Mouse (Mus musculus) CD4-positive, CD25-positive, alpha-beta regulatory T cell, adult 4 months (primary cell): ENCODE results near the gene Urah. TPM values are rescaled to one million over a fixed set of nuclear protein-coding genes. Genes with fewer than 3 reads are reported as not detected.

Experiments used
- ATAC-seq: one replicate; pipeline ENCODE4 v1.8.0; 2017
- polyA plus RNA-seq, 2 experiments: library from polyadenylated mRNA; unstranded; fragments of 100-300 nt; shearing (Covaris generic); gene quantifications; one replicate each; pipeline ENCODE4 v1.2.1; 2017

The Urah gene
- polyA plus RNA-seq = not detected

DNA sequence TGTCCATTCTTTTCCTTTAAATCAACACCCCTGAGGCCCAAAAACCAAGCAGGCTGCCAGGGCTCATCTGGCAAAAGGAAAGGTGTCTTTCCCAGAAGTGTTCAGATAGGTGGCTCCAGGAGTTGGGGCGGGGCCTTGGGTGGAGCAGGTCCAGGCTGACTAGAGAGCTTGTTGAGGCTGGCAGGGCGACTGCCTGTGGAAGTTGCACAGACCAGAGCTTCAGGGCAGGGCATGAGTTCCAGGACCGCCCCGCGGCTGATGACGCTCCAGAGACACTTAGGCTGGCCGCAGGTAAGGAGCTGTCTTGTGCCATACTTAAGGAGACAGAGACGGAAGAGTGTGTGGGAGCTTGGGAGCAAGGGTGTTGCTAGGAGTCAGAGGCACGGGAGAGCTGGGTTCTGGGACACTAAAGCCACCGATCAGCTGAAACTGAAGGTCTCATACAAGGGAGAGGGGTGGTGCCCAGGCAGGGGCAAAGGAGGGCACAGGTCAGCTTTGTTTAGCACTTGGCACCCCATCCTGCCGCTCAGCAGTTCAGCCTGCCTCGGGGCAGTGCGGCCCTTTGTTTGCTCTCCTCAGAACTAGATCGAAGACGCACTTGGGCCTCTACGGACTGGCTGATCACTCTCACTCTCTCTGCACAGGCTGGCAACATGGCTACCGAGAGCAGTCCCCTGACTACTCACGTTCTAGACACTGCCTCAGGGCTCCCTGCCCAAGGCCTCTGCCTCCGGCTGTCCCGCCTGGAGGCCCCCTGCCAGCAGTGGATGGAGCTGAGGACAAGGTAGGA lies at the start of gene Urah:
Urah (plus strand) TSS at position 51 of the 790 bp plus-strand sequence.
- ATAC-seq = no peak

DNA sequence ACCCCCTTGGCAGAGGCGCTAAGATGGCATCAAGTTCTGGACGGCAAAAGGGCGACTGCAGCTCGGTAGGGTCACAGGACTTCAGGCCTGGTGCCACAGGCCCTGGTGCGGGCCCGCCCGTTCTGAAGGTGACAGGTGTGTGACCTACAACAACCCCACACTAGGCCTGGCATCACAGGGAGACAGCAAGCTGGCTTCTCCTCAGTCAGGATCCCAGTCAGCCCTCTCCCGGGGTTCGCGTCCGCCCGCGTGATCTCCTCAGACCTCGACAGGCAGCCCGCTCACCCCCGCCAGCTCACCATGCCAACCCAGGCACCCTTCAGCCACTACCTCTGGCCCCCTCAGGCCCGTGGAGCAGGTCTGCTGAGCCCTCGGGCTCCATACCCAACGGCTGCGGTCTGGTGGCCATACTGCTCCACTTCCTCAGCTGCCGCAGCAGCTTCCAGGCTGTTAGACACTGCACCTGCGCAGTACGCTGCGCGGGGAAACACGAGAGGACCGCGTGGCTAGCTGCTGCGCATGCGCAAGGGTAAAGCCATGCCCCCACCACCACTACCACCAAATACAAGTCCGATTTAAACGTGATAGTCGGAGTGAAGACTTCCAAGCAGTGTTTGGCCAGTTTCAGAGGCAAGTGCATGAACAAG lies 47.3 kb upstream of the Urah start, which contains the start of gene Syce1:
Syce1 (minus strand) TSS at position 447 of the 647 bp plus-strand sequence.
- ATAC-seq = no peak

DNA sequence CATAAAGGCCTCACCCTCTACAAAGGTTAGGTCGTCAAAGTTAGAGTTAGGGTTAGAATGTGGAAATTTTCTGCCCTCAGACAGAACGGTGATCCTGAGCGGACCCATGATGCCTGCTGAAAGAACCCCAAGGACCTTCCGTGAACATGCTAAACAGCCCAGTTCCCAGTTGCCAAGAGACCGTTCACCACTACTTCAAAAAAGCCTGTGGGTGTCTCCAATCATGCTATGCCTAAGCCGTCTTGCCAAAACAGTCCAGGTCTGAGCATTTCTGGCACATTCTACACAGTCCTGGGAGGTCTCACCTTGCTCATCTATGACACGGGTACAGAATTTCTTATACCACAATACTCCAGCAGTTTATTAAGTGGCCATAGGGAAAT lies 46.8 kb upstream of the Urah start:
- ATAC-seq = no peak

DNA sequence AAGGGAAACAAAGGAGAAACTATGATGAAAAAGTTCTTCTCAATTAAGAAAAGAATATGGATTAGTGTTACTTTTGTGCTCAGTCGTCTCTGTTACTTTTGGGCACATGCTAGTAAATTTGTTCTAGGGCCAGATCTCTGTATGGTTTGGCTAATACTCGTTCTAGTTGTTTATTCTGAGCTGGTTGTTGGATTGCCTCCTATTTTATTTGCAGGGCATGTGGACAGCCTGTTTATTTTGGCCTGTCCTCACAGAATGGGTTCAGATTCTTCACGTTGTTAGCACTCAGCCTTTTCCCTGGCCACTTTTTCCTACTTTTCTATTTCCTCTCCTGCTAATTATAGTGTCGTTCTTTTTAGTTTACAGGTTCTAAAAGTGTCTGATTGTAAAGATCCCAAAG lies 41.3 kb upstream of the Urah start:
- ATAC-seq = no peak

DNA sequence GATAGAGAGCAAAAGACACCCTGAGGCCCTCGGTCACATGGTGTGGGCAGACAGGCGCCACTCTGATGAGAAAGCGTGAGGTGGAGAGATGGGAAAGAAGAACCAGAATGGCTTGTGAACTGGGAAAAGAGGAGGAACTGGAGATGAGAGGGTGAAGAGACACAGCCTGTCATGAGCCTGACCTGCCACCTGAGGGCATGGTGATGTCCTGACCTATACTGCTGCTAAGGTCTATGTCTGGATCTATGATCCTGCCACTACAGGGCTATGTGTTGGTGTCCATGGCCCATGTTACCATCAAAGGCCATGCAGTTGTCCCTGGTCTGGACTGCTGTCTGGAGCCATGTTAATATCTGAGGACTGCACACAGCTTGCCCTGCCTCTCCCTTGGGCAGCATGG lies 37.2 kb upstream of the Urah start:
- no peak for ATAC-seq

DNA sequence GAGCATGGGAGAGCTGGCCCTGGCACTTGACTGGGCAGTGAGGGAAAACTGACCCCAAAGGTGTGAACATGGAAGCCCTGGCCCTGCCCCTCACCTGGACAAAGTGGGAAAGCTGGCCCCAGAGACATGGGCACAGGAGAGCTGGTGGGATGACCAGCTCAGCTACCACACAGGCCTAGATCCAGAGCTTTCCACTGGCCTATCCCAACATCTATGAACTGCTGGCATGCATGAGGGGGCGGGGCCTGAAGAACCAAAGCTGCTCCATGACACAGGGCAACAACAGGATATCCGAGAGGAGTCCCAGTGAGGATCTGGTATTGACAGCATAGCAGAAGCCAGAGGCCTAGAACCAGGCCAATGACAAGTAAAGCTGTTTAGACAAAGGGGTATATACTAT lies 36.6 kb upstream of the Urah start:
- no peak for ATAC-seq

DNA sequence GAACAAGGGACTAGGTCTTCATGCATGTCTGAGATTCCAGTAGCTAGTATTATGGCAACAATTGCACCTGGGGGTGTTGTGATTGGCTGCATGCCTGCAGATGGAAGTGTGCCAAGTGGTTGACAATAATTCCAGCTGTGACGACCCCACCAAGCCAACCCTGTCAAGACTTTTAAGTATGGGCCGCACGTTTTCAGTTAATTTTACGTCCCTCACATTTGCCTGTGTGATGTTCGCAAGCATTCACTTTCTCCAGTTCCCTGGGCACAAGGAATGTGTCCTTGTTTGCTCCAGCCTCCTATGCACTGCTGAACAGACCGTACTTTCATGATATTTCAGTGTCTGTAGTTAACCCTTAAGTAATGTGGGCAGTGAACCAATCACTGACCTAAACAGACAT lies 32.2 kb upstream of the Urah start:
- no peak for ATAC-seq

GRCm38 (mm10) chr7:140805704-140806103 lies 29.1 kb upstream of the Urah start:
- ATAC-seq = no peak

- ATAC-seq = no peak
These were observed 24.3 kb upstream of the Urah start for GRCm38 (mm10) chr7:140810496-140810895.

- no peak for ATAC-seq
These were observed 23.1 kb upstream of the Urah start for GRCm38 (mm10) chr7:140811714-140812113.

- ATAC-seq = no peak
These were observed 22.0 kb upstream of the Urah start for GRCm38 (mm10) chr7:140812850-140813249.

- ATAC-seq = no peak
These were observed 14.6 kb upstream of the Urah start for GRCm38 (mm10) chr7:140820173-140820572.

GRCm38 (mm10) chr7:140821305-140821652 lies 13.5 kb upstream of the Urah start:
- no peak for ATAC-seq

- ATAC-seq = no peak
These were observed 13.0 kb upstream of the Urah start, which contains the start of gene Zfp941 for GRCm38 (mm10) chr7:140821653-140822329. Gene Zfp941, minus strand, starts transcription at chr7:140822178.

DNA sequence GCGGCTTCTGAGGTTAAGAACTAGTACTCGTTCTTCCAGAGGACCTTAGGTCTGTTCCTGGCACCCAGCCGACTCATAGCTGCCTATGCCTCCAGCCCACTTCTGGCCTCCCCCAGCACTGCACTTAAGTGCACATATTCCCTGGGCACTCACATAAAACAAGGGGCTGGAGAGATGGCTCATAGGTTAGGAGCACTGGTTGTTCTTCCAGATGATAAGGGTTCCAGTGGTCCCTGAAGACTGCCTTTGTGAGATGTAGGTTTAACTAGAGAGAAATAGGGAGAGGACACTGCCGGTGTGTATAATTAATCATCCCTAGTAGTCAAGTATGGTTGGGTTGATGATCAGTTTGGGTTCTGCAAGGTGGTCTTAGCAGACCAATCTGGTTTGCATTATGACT lies 12.1 kb upstream of the Urah start:
- ATAC-seq = no peak

DNA sequence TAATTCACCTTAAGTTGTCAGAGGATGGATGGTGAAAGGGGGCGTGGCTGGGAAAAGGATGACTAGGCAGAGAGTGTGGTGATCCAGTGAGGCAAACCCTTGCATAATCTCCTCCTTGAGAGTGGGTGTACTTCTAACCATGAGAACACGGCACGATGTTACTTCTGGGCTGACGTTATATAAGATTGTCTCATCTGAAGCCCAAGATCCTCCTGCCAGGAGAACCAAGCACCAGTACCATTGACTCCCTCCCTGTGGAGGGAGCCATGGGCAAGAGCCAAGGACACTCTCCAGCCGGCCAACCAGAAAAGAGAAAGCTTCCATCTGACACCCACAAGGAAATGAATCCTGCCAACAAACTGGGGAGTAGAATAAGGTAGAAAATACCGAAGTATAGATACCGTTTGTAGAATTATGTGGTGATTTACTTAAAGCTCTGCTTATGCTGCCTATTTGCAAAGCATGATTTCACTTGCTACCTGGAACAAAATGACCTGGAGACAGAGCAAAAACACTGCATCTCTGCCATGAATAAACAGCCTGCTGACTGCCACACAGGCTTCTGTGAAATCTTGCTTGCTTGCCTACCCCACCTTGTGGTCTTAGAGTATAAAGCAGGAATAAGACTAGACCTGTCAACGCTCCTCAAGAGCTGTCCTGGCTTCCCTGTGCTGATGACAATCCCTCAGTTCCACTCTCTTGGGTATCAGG lies 6.5 kb upstream of the Urah start:
- no peak for ATAC-seq

DNA sequence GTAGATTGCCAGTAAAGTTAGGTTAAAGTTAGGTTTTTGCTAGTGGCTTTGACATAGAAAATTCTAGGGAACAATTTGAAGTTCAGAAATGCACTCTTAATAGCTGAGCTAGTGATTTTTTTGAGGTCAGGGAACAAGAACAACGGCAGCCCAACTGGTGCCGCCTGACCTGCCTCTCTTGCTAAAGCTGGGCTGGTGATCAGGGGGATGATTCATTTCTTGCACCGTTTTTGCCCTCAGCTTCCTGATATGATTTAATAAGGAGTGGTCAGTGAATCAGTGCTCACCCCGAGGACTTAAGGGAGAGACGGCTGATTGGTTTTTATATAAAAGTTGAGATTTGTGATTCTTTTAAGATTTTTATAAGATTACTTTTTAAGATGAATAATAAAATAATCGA lies 3.4 kb upstream of the Urah start:
- ATAC-seq = no peak

GRCm38 (mm10) chr7:140833341-140833740 lies 1.5 kb upstream of the Urah start:
- ATAC-seq = no peak

DNA sequence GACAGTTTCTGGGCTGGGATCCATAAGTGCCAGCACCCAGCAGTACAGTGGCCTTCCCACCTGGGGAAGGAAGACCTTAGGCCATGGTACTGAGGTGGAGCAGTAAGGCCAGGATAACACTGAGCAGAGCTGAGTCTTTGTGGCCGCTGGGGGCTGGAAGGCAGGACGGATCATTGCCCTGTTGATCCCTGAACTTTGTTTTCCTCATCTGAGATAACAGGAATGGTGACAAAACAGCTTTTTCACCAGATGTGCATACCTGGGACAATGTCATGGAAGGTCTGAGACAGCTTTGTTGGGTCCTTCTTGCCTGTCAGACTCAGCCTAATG lies 905 bp downstream of the Urah start:
- ATAC-seq = no peak

GRCm38 (mm10) chr7:140836243-140837115 lies 1.7 kb downstream of the Urah start:
- no peak for ATAC-seq

GRCm38 (mm10) chr7:140839556-140839955 lies 4.7 kb downstream of the Urah start:
- ATAC-seq = no peak
